Mouse (Mus musculus): ENCODE results near the gene Rnf213.

DNA sequence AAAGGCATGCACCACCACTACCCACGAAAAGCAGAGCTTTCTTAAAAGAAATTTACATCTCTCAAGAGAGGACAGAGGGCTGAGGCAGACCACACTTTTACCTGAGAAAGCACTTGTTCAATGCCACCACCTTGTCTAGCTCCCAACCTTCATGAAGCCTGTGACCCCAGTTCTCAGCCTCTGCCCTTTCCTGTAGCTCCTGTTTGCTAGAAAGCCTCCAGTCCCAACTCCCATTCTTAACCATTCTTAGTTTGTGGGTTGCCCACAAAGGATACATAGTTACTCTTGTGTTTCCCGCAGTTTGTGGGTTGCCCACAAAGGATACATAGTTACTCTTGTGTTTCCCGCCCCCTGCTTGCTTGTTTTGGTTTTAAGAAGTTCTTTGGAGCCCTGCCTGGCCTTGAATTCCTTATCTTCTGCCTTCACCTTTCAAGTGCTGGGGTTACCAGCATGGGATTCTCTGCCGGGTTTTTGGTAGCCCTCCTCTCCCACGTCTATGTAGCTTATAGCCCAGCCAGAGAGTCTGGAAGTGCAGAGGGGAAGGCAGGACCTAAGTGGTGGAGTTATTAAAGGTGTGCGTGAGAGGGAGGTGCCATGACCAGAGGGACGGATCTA is 1.4 kb upstream of the Rnf213 start:
- no peak for TF ChIP-seq CTCF (IDR thresholded peaks at IDR 0.05; ENCODE audit: borderline replicate concordance, control insufficient read depth, extremely low read depth, insufficient read depth, low read length, poor library complexity)
- TF ChIP-seq POLR2A (IDR thresholded peaks at IDR 0.05; ENCODE audit: control insufficient read depth, extremely low read depth, insufficient read depth, low read length, poor library complexity) = no peak

Measured in thymus, adult 2 months (tissue).